Mouse (Mus musculus): ENCODE measurements around the gene Hyal3.
"Not testable (repeated sequence)": the region's sequence is repeated elsewhere in the genome, so short reads cannot be mapped to it uniquely, and the experiment has no call there.

The Hyal3 gene

GRCm38 (mm10) chr9:107571534-107572326 lies 8.9 kb upstream of the Hyal3 start:
- CTCF ChIA-PET, result no interaction called here

- CTCF ChIA-PET, result interaction anchor here (0.7 kb wide), 2 partner anchors 7 to 1095 kb away, joined by 3 to 12 read pairs; no protein-coding TSS in a partner anchor
Measured at GRCm38 (mm10) chr9:107572327-107572662, 8.3 kb upstream of the Hyal3 start.

DNA sequence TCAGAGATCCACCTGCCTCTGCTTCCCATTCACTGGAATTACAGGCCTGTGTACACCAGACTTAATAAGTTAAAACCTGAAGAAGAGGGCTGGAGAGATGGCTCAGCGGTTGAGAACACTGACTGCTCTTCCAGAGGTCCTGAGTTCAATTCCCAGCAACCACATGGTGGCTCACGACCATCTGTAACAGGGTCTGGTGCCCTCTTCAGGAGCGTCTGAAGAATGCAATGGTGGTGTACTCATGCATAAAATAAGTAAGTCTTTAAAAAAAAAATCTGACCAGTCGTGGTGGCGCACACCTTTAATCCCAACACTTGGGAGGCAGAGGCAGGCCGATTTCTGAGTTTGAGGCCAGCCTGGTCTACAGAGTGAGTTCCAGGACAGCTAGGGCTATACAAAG lies 6.8 kb upstream of the Hyal3 start:
- CTCF ChIA-PET, result not testable (repeated sequence)

DNA sequence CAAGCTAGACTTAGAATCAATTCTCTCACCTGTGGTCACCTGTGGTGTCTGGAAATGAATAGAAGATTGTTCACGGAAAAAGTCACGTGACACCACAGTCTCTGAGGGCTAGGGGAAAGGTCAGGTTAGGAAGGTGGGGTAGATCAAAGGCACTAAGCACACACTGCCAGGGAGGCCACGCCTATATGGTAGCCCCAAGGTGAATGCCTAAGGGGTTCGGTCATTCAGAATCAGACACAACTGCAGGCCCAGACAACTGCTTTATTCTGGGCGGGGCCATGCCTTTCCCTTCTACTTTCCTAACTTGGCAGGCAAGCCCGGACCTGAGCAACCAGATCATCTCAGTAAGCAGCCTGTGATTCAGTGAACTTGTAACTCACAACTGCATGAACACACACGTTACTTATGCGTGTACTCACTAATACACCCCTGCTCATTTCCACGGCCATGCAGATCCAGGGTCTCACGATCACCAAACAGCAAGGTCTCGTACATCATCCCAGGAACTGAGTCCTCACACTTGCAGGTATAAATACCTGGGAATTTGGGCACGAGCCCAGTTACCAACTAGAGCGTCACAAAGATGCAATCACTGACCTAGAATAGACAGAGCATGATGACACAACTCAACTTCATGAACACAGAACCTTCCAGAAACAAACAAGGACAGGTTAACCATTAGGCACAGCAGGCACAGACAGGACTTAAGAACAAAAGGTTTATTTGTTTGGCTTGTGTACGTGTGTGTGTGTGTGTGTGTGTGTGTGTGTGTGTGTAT lies 4.8 kb upstream of the Hyal3 start:
- CTCF ChIA-PET, result no interaction called here

DNA sequence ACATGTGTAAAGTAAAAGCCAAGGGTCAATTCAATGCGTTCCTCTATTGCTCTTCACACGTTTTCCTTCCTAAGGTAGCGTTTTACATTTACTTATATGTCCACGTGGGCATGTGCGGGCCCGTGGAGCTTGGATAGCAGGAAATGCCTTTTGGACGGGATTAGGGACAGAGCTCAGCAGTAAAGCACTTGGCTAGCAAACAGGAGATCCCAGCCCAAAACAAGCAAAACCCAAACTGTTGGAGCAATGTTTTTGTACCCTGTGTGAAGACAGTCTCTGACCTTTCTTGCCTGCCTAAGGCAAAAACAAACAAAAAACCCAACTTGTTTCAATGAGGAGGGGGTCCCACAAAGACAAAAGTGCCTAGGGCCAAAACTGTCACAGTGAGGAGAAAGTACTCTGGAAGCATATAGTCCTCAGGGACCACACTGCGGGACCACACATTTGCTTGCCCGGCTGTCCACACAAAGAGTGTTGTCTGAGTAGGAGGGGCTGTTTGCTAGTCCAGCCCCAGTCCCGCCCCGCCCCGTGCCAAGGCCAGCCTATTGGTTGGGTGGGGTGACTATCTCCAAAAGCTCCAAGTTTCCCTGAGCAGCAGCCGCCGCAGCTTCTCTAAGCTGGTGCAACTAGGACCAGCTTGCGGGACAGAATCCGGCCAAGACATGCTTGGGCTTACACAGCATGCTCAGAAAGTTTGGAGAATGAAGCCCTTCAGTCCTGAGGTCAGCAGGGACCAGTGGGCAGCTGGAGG lies 4.1 kb upstream of the Hyal3 start, which contains the start of gene Hyal1:
TSS of gene Hyal1 (plus strand) at position 571 of the 751 bp plus-strand sequence.
- CTCF ChIA-PET, result no interaction called here

- CTCF ChIA-PET, result no interaction called here
Measured at GRCm38 (mm10) chr9:107577871-107578270, 2.7 kb upstream of the Hyal3 start.

GRCm38 (mm10) chr9:107578587-107578986 lies 2.0 kb upstream of the Hyal3 start, which contains the start of gene Naa80:
Naa80 (plus strand) TSS chr9:107578887.
- CTCF ChIA-PET, result interaction anchor here (1.7 kb wide), 1 partner anchor 13 kb away, joined by 4 read pairs; no protein-coding TSS in a partner anchor

- CTCF ChIA-PET, result interaction anchor here (1.7 kb wide), 1 partner anchor 14 kb away, joined by 4 read pairs; no protein-coding TSS in a partner anchor
Measured at GRCm38 (mm10) chr9:107579023-107579900, 1.4 kb upstream of the Hyal3 start.

- CTCF ChIA-PET, result interaction anchor here (0.7 kb wide), 1 partner anchor 1346 kb away, joined by 6 read pairs; no protein-coding TSS in a partner anchor
Measured at GRCm38 (mm10) chr9:107581584-107581983, 966 bp downstream of the Hyal3 start.

DNA sequence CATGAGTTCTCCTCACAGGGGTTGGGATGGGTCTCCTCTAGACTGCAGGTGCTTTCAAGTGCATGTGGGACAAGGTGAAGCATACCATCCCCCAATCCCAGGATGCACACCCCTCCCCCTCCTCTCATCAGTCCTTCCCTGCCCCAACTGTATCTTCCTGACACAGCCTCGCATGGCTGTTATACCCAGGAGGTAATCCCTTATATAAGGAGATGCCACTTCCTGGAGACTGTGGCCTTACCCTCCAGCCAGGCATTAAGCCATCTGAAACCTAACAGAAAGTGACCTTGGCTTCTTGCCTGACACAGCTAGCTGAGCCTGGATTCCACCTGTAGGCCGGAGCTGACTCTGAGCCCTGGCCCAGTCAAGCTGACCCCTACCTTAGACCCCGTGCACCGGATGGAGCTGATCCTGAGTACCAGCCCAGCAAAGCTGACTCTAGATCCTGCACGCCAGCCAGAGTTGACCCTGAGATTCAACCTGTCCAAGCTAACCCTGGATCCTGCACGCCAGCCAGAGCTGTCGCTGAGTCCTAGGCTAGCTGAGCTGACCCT lies 2.0 kb downstream of the Hyal3 start:
- CTCF ChIA-PET, result no interaction called here

DNA sequence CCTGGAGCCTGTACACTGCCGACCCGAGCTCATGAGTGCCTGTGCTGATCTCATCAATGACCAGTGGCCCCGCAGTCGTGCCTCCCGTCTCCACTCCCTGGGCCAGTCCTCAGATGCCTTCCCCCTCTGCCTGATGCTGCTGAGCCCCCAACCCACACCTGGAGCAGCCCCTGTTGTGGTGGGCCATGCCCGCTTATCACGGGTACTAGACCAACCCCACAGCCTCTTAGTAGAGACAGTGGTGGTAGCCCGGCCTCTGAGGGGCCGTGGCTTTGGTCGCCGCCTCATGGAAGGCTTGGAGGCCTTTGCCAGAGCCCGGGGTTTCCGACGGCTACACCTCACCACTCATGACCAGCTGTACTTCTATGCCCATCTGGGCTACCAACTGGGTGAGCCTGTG lies 2.6 kb downstream of the Hyal3 start:
- CTCF ChIA-PET, result no interaction called here

- CTCF ChIA-PET, result no interaction called here
Measured at GRCm38 (mm10) chr9:107586504-107586903, 5.9 kb downstream of the Hyal3 start.

GRCm38 (mm10) chr9:107586974-107587832 lies 6.6 kb downstream of the Hyal3 start, which contains the start of gene Ifrd2:
Ifrd2 (plus strand) TSS chr9:107587642.
- CTCF ChIA-PET, result interaction anchor here (0.6 to 1.1 kb wide), 2 partner anchors 16 to 49 kb away, joined by 3 read pairs; no protein-coding TSS in a partner anchor

DNA sequence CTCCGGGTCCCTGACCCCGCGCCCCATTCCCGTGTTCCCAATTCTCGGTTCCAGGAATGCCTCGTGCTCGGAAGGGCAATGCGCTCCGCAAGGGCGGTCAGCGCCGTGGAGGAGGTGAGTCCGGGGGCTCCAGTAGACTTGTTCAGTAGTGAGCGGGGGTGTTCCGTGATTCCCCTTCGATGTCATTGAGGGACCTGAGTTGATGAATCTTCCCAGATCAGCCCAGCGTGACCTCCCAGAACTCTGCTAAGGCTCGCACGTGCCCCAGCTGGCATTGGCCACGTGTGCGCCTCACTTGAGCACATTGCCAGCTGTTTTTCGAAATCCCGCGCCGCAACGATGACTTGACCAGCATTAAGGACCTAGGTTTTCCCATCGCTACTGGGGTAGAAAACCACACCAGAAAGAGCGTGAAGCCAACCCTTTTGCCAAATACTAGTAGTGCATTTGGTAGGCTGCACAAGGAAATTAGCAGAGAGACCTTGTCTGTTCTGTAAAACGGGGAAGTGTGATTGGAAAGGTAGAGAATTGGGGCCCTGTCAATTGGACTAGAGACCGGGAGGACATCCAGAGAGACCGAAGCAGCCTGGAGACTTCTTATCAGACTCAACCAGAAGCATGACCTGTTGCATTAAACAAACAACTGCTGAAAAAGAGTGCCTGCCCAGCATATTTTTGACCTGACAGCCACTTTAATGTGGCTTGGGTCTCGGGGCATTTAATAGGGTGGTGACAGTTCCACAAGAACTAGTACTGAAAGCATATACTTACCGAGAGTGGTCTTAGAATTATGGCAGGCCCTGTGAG lies 7.4 kb downstream of the Hyal3 start:
- CTCF ChIA-PET, result interaction anchor here (0.8 to 1.1 kb wide), 2 partner anchors 21 to 48 kb away, joined by 3 to 4 read pairs; no protein-coding TSS in a partner anchor

DNA sequence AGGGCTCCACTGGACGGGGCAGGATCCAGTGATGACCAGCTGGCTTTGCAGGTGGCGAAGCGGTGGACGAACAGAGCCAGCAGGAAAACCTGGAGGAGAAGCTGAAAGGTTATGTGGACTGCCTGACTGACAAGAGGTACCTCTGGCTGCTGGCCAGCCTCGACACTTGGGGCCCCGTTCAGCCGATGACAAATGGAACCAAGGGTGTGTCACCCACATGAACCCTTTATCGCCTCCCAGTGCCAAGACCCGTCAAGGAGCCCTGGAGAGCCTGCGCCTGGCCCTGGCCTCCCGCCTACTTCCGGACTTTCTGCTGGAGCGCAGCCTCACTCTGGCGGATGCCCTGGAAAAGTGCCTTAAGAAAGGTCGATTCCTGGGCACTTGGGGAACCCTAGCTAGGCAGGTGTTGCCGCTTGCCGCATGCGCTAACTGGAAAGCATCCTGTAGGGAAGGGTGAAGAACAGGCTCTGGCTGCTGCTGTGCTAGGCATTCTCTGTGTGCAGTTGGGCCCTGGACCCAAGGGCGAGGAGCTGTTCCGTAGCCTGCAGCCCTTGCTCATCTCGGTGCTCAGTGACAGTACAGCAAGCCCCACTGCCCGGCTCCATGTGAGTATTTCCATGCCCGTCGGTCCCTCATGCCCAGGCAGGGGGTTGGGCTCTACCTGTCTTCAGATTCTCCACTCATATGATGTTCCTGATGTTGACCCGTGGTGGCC lies 9.6 kb downstream of the Hyal3 start:
- CTCF ChIA-PET, result interaction anchor here (0.6 kb wide), 1 partner anchor 125 kb away, joined by 6 read pairs; no protein-coding TSS in a partner anchor

DNA sequence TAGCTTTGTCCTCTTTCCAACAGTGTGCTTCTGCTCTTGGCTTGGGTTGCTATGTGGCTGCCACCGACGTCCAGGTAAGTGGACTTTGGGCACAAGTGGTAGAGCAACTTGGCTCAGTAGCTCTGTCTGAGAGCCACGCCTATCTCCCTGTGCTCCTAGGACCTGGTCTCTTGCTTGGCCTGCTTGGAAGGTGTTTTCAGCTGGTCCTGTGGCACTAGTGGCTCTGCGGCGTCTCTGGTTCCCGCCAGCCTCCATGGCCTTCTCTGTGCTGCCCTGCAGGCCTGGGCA lies 10.1 kb downstream of the Hyal3 start:
- CTCF ChIA-PET, result no interaction called here

- CTCF ChIA-PET, result interaction anchor here (1.2 kb wide), 1 partner anchor 35 kb away, joined by 3 read pairs; no protein-coding TSS in a partner anchor
Measured at GRCm38 (mm10) chr9:107593101-107593976, 12.7 kb downstream of the Hyal3 start.

Data from spleen, embryonic (tissue).